Mouse (Mus musculus) layer of hippocampus, adult 2 months (tissue): ENCODE data around the gene Bcl2l15. TPM values are rescaled to one million over a fixed set of nuclear protein-coding genes. Genes with fewer than 3 reads are reported as not detected.
"Not testable (repeated sequence)": the region's sequence is repeated elsewhere in the genome, so short reads cannot be mapped to it uniquely, and the experiment has no call there.

Experiments used
- DNase-seq, 2 experiments: peaks; one replicate each; pipeline ENCODE4 v3.0.0; 2022; ENCODE audit warnings: low spot score in 2 of 2
- H3K27ac ChIP-seq: fragments of 200-600 bp; 2 replicates; pipeline ENCODE4 v1.8.1; 2022
- H3K4me3 ChIP-seq: fragments of 200-600 bp; 2 replicates; pipeline ENCODE4 v1.8.1; 2022; ENCODE audit warnings: mild to moderate bottlenecking
- CTCF ChIP-seq: fragments of 200-600 bp; conservative IDR thresholded peaks from 2 replicates; pipeline ENCODE4 v1.8.1; 2022; ENCODE audit warnings: antibody characterized with exemption, mild to moderate bottlenecking, moderate library complexity
- long read RNA-seq, 2 experiments: library from polyadenylated mRNA; stranded (forward); transcript quantifications; one replicate each; pipeline ENCODE4 v2.0.0; 2021; ENCODE audit warnings: borderline mapping rate in 2 of 2
- total RNA-seq, 2 experiments: library from RNA; stranded (reverse); gene quantifications; 2 replicates each; pipeline ENCODE4 v1.2.3; 2021

Gene Bcl2l15
- total RNA-seq, result 1 to 10 TPM; 1.5 to 2.0 TPM
- long read RNA-seq, experiment 1, result 0 reads
- long read RNA-seq, experiment 2, result 0 reads

DNA sequence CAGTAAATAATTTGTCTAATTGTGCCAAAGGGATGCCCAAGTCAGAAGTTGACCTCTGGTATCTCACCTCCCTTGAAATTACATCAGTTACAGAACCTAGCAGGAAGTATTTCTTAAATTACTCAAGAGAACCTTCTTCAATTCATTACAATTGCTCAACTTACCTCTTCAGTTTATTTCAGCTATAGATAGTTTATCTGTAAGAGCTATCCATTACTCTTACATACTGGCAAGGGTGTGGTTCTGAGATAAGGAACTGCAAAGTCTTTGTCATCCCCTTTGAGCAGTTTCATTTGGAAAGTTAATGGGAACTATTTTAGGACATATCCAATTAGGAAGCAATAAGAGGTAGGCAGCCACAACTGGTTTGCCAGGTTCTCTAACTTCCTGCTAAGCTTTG, at the start of gene Bcl2l15:
Gene Bcl2l15 (plus strand): TSS at position 176 of the 400 bp plus-strand sequence.
- Histone ChIP-seq H3K4me3 (no peak within 1 kb of the TSS), H3K27ac (no peak within 1 kb of the TSS)
- no peak for DNase-seq
- no peak for TF ChIP-seq CTCF

DNA sequence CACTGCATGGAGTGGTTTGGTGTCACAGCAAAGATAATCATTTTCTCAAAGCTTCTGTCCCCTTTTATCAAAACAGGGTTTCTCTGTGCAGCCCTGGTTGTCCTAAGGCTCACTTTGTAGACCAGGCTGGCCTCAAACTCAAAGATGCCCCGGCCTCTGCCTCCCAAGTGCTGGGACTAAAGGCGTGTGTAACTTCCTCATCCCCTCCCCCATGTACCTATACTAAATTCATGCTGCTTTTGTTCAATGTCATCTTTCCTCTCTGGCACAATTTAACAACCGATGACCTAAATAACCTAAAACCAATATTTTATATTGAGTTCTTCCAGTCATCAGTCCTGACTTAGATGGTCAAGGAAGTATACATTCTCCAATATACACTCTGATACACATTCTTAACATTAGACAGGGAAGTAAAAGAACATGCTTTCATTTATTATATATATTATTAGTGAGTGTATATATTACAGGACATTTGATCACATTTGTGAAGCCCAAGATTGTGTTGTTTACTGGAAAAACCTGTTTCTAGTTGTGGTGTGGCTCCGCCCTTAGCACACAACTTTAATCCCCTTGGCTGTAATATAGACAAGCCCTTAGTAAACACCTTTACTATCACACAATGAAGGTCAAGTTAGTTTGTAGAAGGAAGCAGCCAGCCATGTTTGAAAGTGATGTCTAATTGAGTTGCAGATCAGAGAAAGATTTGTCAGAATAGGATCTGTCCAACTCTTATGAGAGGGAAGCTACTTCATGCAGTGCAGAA, 49.4 kb upstream of the Bcl2l15 start:
- no peak for TF ChIP-seq CTCF
- DNase-seq, result no peak

DNA sequence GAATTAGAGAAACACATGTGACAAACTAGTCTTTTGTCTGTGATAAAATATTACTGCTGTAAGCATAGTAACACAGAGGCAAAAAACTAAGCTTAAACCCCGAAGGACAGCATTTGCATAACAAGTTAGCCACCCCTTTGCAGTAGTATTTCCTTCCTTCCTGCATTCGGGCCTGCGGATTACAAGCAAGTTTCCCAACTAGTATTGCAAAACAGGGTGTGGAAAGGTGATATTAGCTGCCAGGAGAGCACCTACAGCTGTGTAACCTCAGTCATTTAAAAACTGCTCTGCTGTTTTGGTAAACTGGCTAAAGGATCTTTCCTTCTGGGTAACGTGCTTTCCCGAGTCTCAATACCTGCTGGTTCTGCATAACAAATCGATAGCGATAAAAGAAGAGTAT, 45.2 kb upstream of the Bcl2l15 start:
- Histone ChIP-seq H3K27ac (no peak overlapping the region), H3K4me3 (no peak overlapping the region)
- TF ChIP-seq CTCF, result no peak
- no peak for DNase-seq

More for the DNA sequence above, 49.4 kb upstream of the Bcl2l15 start:
- H3K27ac ChIP-seq, result no peak overlapping the region
- H3K4me3 ChIP-seq, result no peak overlapping the region

DNA sequence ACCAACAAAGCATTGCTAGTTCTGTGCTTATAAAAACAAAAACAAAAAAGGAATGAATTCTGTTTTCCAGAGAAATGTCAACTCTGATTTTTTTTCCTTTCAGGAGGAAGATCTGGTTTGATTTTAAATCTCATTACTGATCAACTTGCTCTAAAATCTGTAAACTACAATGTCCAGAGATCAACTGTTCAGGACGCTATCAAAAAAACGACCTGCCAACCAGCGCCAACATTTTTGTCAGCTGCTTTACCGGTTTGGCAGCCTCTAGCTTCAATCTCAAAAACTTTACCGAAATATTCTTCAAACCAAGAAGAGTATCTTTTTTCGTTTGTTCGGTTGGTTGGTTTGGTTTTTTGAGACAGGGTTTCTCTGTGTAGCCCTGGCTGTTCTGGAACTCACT, 43.3 kb upstream of the Bcl2l15 start:
- Histone ChIP-seq H3K4me3 (peak overlapping the region; percentile 89; the same call in 1 of the 2 replicates), H3K27ac (peak overlapping the region; percentile 99; the same call in 1 of the 2 replicates)
- no peak for TF ChIP-seq CTCF
- no peak for DNase-seq

DNA sequence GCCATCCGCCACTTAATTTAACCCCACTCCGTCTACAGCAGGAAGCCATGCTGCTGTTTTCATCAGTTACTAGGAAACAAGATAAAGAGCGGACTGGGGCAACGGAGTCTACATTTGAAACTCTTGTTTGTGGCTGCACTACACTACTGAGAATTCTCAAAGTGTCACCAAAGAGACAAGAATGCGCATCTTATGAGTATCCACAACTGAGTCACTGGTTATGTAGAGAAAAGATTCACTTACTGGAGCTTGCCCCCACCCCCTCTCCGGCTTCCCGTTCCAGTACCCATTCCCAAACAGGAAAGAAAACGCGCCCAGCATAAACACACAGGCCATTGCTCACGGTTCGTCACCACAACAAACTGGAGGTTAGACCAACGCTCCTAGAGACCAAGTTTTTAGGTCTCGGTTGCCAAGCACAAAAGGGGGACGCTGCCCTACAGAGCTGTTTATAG, 42.5 kb upstream of the Bcl2l15 start:
- DNase-seq, result no peak
- no peak for TF ChIP-seq CTCF
- peak overlapping the region; percentile 99 for H3K27ac ChIP-seq
- H3K4me3 ChIP-seq, result peak overlapping the region; percentile 89

DNA sequence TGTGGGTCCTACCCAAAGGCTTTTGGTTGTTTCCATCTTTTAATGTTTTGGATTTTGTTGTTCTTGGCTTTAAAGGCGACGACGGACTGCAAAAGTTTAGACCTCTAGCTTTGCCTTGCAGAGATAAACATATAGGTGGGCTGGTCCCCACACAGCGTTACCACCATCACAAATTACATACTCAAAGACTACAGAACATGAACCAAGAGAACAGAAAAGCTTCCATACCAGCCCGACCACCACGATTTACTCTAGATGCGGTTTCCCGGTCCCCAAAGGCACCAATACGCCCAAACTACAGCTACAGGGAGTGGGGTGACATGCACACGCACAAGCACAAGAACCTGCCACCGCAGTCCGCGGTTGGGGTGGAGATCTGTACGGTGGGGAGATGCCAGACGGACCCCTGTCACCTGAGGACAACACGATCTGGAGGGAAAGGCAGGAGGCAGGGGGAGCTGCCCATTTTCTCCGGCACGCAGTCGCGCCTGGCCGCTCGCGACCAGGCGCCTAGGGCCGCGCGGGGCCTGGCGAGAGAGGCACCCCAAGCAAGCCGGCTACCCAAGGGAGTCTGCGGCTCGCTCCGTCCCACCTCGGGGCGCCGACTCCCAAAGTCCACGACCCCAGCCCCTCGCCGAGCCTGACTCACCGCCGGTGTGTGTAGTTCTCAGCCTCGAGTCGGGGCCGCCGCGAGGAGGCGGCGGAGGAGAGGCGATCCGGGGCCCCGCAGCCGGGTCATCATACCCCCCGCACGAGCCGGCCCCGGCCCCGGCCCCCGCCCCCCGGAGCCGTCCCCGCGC, 41.9 kb upstream of the Bcl2l15 start:
- Histone ChIP-seq H3K4me3 (peak overlapping the region; percentile 89), H3K27ac (peak overlapping the region; percentile 99)
- no peak for TF ChIP-seq CTCF
- DNase-seq, result no peak

DNA sequence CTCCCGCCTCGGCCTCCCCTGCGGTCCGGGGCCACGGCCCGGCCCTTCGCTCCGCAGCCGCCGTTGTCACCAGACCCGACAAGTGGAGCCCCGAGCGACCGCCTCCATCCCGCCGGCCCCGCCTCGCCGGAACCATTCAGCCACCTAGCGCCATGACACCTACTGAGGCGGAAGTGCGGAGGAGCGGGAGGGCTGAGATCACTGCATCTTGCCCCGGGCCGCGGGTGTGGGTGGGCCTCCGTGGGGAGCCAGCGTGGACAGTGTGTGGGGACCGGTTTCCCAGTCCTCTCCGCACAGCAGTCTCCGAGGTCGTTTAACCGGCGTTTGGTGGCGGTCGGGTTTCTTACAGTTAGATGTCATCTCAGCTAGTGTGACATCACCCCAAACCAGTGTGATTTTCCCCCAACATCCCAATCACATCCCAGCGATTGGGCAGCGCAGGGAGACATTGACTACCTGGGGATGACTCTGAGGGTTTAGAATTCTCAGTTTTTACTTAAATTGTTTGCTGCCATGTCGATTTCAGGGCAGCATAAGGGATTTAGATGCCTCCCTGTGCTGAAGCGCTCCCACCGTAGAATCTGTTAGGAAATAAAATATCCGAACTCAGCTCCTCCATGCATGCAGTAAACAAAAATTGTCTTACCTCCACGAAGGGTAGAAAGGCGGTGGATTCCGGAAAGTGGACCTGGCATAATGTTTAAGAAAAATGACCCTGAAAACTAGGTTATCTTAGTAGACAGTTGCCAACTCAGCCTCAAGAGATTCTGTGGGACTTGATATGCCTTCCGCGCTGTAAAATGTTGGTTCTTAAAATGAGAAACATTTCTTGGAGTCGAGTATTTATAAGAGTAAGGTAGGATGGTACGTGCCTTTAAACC, 40.9 kb upstream of the Bcl2l15 start, which contains the start of gene Hipk1:
Gene Hipk1 (minus strand): TSS at position 334 of the 881 bp plus-strand sequence.
- peak; percentile 29 for TF ChIP-seq CTCF
- DNase-seq, result peak; percentile 94

DNA sequence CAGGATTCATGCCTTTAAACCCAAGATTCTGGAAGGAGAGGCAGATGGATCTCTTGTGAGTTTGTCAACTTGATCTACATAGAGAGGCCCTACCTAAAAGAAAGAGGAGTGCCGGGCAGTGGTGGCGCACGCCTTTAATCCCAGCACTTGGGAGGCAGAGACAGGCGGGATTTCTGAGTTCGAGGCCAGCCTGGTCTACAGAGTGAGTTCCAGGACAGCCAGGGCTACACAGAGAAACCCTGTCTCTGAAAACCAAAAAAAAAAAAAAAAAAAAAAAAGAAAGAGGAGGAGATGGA, 40.3 kb upstream of the Bcl2l15 start:
- H3K27ac ChIP-seq, result peak overlapping the region; percentile 99
- not testable (repeated sequence) for DNase-seq, H3K4me3 ChIP-seq

More for the DNA sequence above, 40.9 kb upstream of the Bcl2l15 start, which contains the start of gene Hipk1:
- Histone ChIP-seq H3K27ac (peak within 1 kb of the TSS; percentile 99), H3K4me3 (peak within 1 kb of the TSS; percentile 89)

DNA sequence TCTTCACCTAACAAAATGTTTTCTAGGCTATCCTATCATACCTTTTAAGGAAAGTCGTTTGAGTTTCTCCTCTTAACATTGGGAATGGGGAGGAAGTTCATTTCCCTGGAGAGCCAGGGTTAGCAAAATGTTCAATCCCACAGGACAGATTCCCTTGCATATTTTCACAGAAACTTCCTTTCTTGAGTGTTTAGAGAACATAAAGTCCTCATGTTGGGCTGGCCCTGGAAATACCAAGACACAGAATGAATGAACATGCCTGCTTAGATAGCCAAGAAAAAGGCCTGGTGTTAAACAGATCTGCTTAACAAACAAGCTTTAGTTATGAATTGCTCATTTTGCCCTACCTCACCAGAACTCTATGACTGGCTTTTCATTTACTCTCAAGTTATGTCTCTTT, 39.8 kb upstream of the Bcl2l15 start:
- no peak for DNase-seq
- no peak overlapping the region for H3K27ac ChIP-seq
- H3K4me3 ChIP-seq, result no peak overlapping the region
- no peak for TF ChIP-seq CTCF

DNA sequence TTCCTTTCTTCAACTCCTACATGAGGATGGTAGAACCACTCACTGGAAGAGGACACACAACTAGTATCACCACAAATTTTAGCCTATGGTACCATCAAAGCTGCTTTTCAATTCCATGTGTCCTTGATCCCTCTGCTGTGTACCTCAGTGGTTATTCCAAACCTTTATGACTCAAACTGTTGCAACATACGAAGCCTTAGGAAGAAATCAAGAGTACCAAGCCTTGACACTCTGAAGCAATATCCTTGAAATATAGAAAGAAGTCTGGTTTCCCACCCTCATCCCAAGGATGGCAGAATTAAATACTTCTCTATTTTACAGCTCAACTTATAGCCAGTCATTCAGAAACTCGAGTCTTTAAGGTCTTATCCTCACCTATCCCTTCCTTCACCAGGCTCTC, 36.0 kb upstream of the Bcl2l15 start:
- no peak overlapping the region for H3K27ac ChIP-seq
- no peak for TF ChIP-seq CTCF
- H3K4me3 ChIP-seq, result no peak overlapping the region
- DNase-seq, result no peak

DNA sequence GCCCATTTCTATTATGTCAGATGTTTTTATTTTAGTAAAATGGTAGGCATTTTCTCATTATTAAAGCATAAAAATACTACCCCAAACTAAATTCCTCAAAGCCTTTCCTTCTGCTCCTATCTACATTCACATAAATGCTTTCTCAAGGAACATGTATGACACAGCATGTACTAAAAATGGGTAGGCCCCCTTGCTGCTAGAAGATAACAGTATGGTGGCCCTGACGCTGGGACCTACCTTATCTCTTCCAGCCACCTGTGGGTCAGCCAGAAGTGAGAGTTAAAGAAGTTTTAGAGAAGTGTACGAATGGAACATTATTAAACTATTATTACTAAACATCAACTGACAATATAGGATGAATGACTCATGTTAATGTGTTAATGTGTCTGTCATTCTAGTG, 32.9 kb upstream of the Bcl2l15 start:
- no peak for TF ChIP-seq CTCF
- DNase-seq, result no peak
- H3K4me3 ChIP-seq, result no peak overlapping the region
- H3K27ac ChIP-seq, result no peak overlapping the region

DNA sequence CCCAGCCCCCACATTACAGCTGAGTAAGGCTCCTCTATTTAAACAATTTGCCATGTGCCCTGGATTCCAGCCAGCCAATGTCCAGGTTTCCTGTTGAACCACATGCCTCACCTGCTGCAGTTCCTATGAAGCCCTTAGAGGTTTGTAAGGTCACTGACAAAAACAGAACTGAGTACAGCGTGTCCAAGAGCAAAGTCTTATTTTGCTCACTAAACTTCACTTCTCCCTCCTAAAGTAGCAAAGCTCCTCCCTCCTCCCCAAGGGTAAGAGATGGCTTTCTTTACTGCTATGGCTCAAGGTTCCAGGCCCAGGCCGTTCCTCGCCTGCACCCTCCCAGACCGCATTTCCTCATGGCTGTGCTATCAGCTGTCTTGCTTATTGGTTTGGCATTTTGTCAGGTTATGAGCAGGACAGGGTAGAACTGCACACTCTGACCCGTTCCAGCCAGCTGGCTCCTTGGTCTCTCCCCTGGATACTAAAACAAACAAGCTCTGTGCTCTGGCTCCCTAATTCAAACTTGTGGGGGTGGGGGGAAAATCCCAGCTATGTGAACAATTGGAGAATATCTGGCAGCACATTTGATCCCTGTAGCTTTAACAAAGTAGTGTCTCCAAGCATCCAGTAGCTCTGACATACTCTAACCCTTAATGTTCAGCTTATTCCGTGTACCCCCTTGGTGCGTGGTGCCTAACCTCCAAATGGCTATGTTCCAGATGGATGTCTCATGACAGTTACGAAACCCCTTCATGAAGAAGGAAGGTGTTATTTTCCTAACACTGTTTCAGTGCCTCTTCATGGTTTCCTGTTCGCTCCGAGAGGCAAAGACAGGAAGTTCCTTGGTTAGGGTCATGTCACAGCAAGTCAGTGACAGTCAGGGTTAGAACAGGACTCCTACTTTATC, 30.5 kb upstream of the Bcl2l15 start:
- TF ChIP-seq CTCF, result no peak
- peak; percentile 52 to 67 for DNase-seq
- H3K27ac ChIP-seq, result peak overlapping the region; percentile 96
- peak overlapping the region; percentile 22 for H3K4me3 ChIP-seq
